Mouse (Mus musculus) cerebellum, adult 8-10 months (tissue): ENCODE results near the gene Uckl1.

Experiments used
- DNase-seq: peaks from one replicate; pipeline ENCODE4 v3.0.0; 2022

Uckl1 gene

DNA sequence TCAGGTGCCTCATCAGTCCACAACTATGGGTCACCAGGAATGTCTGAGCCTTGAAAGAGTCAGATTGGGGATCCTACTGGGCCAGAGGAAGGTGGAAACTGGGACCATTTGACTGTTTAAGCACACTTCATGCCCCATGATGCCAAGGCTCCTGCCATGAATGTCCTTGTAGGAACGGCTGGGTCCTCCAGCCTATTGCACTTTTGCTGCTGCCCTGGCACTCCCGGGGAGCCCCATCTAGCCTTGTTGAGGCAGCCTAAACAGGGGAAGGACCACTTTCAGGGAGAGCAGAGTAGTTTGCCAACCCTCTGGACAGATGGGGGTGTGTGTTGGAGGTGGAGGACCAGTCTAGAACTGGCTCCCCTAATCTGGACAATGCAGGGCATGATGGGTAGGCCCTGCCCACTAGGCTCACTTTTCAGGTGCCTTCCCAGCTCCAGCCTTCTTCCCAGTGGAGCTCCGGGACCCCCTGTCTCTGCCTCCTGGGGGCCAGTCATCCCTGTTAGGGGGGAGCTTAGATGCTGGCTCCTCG is at the start of gene Uckl1:
TSS of gene Uckl1 (minus strand) at position 482 of the 532 bp plus-strand sequence.
- no peak for DNase-seq

- peak; percentile 49 for DNase-seq
Observed at GRCm38 (mm10) chr2:181632624-181633023, 47.9 kb upstream of the Uckl1 start.

GRCm38 (mm10) chr2:181628471-181628870 is 43.8 kb upstream of the Uckl1 start:
- no peak for DNase-seq

- no peak for DNase-seq
Observed at GRCm38 (mm10) chr2:181623401-181623800, 38.7 kb upstream of the Uckl1 start.

DNA sequence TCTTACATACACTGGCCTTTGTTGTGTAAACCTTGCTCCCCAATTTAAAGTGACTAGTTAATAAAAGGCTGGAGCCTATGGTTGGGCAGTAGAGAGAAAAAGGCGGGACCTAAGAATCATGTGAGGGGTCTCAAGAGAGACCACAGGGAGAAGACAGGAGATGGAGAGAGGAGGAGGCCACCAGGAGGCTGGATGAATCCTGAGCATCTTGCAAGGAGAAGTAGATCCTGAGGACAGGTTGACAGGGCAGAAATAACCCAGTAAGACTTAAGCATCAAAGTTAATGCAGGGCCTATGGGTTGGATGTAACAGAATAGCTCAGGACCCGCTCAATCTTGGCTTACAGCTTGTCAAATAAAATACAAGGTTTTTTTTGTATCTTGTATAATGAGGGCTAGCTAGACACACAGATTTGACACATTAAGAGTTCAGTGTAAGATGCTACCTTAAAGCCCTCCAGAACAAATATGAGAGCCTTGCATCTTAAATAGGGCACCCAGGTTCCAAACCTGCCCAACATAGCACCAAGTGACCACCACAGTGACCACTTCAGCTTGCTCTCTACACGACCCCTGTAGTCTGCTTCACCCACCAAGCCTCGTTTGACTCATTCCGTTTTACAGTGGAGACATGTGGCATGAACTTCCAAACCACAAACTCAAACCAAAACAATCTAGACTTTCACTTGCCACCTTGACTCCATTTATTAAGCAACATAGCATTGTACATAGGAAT is 34.2 kb upstream of the Uckl1 start:
- no peak for DNase-seq

- DNase-seq, result no peak
Observed at GRCm38 (mm10) chr2:181602367-181602766, 17.7 kb upstream of the Uckl1 start.

DNA sequence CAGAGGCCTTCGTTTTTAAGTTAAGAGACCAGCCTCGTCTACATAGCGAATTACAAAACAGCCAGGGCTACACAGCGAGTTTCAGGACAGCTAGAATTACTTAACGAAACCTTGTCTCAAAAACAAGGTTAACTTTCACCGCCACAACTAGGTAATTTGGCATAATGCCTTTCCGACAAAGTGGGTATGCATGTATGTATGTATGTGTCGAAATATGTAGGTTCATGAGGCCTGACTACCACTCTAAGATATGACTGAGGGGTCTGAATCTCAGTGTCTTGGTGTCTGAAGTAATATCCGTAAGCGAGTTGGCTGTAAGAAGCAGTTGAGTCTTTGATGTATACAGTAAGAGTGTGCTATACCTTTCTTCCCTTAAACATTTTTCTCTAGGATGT is 17.1 kb upstream of the Uckl1 start:
- DNase-seq, result no peak

DNA sequence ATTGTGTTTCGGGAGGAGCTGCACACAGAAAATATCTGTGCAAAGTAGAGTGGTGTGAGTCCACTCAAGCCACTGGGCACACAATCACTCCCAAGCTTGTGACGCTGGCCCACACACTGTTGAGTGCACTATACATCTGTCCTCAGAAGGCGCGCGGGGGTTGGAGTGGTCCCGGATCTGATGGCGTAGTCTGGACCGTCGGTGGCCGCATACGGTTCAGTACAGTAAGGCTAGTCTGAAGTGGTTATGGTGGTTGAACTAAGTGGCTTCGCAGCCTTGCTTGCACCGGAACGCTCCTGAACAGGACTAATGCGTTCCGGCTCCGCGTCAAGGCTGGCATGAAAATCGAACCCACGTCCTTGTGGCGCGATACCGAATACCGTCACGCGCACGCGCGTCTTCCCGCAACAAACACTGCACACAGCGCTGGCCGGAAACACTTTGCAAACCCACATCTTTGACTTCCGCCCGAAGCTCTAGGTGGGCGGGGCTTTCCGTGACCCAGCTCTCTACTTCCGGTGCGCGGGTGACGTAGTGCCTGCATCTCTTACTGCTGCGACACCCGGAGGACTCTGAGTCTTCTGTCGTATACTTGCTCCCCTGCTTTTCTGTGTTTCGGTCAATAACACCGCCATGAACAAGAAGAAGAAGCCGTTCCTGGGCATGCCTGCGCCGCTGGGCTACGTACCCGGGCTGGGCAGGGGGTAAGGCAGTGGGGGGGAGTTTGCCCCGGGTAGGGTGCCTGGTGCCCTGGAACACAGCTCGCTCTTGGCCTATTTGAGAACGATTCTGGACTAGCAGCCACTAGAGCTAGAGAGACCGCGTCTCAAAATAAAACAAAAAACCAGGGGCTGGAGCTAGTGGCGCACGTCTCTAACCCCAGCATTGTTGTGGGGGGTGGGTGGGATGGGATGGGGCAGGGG is 16.4 kb upstream of the Uckl1 start:
- DNase-seq, result peak; percentile 97

- peak; percentile 30 for DNase-seq
Observed at GRCm38 (mm10) chr2:181600226-181600758, 15.6 kb upstream of the Uckl1 start.

GRCm38 (mm10) chr2:181598454-181599351 is 14.0 kb upstream of the Uckl1 start, which contains the start of gene Samd10:
TSS of gene Samd10 (minus strand) at chr2:181599212.
- peak; percentile 78 for DNase-seq

DNA sequence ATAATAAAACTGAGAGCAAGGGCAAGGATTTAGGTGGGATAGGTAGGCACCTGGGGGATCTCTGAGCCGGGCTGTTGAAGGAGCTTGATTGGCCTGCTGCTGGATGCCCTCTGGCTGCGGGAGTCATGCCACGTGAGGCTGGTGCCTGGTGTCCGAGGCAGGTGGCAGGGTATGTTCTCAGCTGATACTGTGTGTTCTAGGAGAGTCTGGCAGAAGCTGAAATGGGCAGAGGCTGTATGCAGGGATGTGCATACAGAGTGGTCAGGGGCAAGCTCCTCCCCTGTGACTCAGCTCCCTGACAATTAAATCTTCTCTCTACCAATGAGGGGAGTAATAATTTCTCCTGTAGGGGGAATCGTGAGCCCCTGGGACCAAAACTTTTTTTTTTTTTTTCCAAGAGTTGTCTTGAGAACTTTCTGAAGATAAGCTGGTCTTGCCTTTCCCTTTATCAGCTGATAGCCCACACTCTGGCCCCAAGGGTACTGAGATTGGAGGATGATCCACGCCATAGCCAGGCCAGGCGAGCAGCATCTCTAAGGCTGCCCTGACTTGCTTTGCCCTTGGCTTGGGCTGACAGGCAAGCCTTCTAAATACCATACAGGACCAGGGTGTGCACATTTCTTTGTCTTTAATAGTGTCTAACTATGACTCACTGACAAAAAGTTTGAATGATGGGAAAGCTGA is 12.8 kb upstream of the Uckl1 start:
- peak; percentile 27 for DNase-seq

GRCm38 (mm10) chr2:181596221-181596960 is 11.7 kb upstream of the Uckl1 start:
- peak; percentile 23 for DNase-seq

DNA sequence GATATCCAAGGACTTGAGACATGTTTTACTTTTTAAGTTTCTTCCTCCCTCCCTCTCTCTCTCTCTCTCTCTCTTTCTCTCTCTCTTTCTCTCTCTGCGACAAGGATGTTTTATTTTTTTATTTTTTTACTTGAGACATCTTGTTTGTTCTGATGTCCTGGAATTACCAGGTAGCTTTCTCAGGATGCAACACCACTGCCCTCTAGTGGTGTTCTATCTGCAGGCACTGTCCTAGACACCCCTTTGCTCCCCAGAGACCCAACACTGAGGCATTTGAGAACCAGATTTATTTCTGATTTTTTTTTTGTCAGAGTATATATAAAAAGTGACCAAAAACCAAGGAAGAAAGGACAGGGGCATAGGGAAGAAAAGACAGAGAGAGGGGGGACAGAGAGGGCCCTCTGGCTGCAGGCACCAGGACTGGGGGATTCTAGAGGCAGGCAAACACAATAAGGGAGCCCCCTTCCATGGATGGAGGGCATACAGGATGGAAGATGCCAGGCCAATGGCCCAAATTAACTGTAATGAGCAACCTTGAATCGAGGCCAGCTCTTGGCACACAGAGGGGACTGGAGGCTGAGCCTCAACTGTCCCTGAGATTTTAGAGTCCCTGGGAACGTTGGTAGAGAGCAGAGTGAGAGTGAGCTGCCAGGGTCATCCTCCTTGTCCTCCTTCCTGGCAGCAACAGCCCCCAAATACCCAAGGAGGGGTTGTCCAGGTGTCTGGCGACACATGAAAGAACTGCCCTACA is 10.4 kb upstream of the Uckl1 start:
- DNase-seq, result peak; percentile 66

DNA sequence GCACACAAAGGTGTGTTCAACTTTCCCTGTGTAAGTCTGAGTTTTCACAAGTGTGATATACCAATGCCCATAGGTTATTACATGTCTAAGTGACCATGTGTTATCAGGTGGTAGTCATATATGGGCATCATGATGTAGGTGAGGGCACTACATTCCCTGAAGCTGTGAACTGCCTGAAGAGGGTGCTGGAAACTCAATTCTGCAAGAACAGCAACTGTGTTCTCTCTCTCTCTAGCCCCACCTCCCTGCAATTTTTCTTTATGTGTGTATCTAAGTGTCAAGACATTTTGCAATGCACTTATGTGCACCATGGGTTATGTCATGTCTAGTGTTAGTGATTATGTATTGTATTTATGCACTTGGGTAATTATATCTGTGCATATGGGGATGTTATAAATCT is 9.2 kb upstream of the Uckl1 start:
- no peak for DNase-seq

GRCm38 (mm10) chr2:181593042-181593421 is 8.3 kb upstream of the Uckl1 start:
- no peak for DNase-seq

GRCm38 (mm10) chr2:181592231-181593041 is 7.7 kb upstream of the Uckl1 start, which contains the start of gene Zfp512b:
TSS of gene Zfp512b (minus strand) at chr2:181592803.
- peak; percentile 82 for DNase-seq

- DNase-seq, result peak; percentile 37
Observed at GRCm38 (mm10) chr2:181591528-181592085, 6.9 kb upstream of the Uckl1 start, which contains the start of gene Prpf6. TSS of gene Prpf6 (plus strand) at chr2:181591868.

- DNase-seq, result no peak
Observed at GRCm38 (mm10) chr2:181590471-181590870, 5.8 kb upstream of the Uckl1 start.

DNA sequence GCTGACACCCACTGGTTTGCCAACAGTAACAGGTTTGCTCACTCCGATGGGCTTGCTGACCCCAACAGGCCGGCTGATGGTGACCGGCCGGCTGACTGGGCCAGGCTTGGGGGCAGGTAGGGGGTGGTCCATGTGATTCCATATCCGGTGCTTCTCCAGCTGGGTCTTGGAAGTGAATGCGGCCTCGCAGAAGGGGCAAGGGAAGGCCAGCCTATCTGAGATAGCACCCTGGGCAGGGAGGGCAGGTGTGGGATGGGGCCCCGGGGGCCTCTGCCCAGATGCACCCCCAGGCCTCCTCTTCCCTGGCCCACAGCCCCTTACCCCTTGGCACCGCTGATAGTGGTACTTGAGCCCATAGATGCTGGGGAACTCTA is 5.0 kb upstream of the Uckl1 start:
- peak; percentile 25 for DNase-seq
